Mouse (Mus musculus): ENCODE results near the gene Dkkl1.

The Dkkl1 gene

DNA sequence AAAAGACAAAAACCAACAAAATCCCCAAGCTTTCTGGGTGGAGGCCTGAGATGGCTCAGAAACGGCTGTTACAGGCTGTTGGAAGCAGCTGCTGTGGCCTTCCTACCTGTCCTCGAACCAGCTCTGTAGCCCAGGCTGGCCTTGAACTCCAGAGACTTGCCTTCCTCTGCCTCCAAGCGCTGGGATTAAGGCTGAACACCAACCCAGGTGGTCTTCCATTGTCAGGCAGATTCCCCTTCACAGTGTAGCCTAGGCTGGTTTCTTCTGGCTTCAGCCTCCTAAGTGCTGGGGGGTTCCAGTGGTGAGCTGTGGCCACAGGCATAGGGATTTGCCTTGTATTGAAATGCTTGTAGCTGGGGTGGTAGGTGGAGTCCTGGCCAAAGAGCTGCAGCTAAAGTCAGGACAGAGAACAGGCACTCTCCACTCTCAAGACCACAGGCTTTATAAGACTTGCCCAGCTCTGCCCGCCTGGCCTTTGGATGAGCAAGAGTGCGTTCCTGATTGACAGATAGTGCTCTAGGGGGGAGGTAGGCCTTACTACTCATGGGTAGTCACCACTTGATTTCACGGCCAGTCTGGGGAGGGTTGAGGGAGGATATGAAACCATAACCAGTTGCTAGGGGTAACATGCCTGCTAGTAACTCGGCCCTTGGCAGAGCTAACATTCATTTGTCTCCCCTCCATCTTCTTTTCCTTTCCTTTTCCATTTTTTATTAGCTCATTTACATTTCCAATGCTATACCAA is 17.7 kb upstream of the Dkkl1 start:
- DNase-seq (ENCODE audit: low spot score in 2 of 2) = no peak

DNA sequence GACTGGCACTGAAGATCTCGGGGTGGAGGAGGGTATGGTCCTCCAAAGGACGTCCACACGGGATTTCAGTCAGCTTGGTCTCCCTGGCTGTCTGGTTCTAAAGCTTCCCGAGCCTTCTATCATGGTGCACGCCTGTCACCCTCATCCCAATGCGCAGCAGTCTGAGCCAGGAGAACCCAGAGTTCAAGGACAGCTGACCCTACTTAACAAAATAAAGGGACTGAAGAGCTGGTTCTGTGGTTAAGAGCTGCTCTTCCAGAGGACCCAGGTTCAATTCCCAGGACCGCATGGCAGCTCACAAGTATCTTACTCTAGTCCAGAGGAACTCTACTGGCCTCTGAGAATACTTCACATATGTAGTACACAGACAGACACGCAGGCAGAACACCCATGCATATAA is 17.1 kb upstream of the Dkkl1 start:
- no peak for DNase-seq (ENCODE audit: low spot score in 2 of 2)

DNA sequence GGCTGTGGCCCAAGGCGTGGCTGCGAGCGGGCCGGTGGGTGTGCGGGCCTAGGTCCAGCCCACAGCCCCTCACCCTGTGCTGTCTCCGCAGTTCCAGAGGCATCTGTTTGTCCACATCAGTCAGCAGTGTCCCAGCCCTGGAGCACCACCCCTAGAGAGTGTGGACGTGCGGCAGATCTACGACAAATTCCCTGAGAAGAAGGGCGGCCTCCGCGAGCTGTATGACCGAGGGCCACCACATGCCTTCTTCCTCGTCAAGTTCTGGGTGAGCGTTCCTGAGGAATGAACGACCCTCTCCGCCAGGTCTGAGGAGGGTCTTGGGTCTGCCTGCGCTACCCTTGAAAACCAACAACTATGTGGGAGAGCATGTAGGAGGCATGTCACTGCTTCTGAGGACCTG is 16.6 kb upstream of the Dkkl1 start:
- no peak for DNase-seq (ENCODE audit: low spot score in 2 of 2)

DNA sequence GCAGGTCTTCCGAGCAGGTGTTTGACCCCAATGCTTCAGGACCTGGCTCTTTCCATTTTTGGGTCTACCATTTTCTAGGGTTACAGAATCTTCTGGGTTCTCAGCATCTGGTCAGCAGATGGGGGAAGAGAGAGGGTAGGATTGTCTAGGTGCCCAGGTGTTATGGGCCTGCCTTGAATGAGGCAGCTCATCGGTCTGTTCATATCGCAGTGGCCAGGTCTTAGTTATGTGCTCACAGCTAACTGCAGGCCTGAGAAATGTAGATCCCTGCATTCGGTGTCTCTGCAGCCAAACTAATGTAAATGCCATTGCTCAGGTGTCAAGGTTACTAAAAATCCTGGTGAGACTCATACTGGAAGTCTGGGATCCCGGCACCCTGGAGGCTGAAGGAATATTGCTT is 14.5 kb upstream of the Dkkl1 start:
- DNase-seq (ENCODE audit: low spot score in 2 of 2) = no peak

DNA sequence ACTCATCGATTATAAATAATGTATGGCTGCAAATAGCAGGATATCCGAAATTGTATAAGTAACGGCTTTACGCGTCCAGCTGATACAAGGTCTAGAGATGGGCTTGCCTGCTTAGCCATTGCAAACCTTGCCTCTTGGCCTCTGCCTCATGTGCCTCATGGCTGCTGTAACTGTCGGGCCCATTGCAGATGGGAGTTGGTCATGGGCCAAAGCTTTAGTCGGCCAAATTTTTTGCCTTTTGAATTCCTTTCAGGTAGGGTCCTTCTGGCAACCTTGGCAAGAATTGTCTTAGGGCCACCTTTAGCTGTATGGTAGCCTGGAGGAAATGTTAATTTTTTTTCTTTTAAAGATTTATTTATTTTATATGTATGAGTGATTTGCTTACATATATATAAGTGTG is 12.9 kb upstream of the Dkkl1 start:
- no peak for DNase-seq (ENCODE audit: low spot score in 2 of 2)

DNA sequence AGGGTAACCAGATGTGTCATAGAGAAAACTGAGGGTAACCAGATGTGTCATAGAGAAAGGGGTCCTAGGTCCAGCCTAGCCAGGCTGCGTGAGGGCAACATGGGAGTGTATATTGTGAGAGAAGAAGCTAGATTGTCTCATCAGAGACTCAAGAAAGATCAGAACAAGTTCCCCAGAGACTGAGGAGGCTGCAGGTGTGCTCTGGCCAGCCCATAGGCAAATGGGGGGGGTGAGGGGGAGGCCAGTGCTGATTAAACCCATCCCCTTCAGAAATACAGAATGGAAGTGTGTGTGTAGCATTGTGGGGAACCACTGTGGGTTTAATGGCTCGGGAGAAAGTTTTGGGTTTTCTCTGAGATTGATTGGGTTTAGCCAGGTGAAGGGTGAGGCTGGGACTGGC is 9.7 kb upstream of the Dkkl1 start:
- no peak for DNase-seq (ENCODE audit: low spot score in 2 of 2)

DNA sequence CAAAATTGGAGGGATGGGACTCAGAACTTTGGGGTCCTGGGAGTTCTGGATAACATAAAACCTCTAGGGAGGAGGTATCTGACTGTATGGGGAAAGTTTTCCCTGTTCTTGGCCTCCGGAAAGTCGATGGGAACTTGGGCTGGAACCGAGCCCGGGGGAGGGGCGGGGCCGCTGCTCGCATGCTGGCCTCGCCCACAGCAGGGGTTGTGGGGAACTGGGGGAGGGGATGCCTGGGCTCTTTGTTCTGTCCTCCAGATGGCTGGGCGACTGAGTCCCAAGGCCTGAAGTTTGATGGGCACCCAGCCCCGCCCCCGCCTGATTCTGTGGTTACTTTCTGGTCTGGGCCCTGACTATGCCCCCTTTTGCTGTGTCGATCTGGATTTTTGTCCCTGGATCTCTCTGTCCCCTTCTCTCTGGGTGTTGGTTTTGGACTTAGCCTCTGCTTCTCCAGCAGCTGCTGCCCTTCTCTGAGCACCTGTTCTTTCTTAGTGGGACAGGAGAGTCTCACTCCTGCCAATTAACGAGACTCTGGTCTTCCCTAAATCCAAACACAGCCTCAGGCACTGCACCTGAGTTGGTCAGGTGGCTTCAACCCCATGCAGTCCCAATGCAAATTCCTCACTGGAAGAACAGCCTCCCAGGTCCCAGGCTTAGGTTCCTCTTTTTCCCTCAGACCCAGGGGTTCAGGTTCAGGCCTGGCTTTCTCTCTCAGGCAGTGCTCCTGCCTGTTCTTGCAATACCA is 4.7 kb upstream of the Dkkl1 start:
- DNase-seq (ENCODE audit: low spot score in 2 of 2) = peak; percentile 70 to 73

DNA sequence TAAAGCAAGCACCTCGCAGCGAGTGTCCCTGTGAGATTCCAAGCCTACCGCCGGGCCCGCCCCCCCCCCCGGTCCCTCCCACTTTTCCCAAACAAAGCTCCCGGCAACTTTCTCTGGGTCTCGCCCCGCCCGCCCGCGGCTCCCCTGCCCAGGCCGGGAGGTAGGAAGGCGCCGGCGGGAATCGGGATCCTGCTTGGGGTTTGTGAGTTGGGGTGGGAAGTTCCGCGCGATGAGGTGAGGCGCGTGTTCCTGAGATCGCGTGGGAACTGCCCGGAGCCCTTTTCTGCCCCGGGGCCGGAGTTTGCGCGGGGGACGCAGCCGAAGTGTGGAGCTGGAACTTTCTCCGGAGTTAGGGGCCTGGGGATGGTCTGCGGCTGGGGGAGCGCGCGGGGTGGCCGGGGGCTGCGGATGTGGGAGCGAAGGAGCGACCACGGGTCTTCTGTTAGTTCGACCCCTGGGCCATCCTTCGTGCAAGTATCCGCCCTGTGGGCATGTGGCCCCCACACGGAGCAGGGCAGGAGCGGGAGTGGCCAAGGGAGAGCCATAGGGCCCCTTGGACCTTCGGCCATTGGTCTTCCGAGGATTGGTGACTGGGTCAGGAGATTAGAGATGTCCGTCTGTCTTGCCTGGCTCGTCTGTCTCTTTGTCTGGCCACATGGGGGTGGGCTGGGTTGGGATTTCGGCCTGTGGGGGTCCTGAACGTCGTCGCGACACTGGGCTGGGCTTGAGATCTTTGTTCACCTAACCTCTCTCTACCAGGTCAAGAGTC is 3.9 kb upstream of the Dkkl1 start, which contains the start of gene Tead2:
Gene Tead2 (plus strand): TSS at position 81 of the 769 bp plus-strand sequence.
- DNase-seq (ENCODE audit: low spot score in 2 of 2) = no peak

DNA sequence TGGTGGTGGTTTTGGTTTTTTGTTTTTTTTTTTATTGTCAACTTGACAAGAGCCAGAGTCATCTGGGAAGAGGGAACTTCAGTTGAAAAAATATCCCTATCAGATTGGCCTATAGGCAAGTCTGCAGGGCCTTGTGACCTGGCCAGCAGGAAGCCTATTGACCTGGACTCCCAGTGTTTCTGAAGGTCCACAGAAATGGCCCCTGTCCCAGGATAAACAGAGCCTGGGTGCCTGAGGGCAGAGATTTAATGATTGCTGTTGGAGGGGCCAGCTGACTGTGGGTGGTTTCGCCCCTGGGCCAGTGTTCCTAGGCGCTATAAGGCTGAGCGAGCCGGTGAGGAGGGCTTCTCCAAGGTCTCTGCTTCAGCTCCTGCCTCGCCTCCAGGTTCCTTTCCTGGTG is 1.8 kb upstream of the Dkkl1 start:
- DNase-seq (ENCODE audit: low spot score in 2 of 2) = no peak

DNA sequence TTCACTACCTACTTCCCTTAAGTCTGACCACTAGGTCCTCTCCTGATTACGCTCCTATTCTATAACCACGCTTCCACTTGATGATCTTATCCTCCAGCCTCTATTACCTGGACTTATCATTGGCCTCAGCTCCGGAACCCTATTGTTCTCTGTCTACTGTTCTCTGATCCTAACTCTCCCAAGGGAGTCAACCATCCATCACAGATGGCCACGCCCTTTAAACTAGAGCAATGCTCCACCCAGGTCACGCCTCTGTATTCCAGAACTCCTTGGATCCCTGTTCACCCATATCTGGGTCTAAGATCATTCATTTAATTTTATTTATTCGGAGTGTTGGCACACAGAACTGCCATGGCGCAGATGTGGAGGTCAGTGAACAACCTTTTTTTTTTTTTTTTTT is 409 bp upstream of the Dkkl1 start:
- DNase-seq (ENCODE audit: low spot score in 2 of 2) = no peak

DNA sequence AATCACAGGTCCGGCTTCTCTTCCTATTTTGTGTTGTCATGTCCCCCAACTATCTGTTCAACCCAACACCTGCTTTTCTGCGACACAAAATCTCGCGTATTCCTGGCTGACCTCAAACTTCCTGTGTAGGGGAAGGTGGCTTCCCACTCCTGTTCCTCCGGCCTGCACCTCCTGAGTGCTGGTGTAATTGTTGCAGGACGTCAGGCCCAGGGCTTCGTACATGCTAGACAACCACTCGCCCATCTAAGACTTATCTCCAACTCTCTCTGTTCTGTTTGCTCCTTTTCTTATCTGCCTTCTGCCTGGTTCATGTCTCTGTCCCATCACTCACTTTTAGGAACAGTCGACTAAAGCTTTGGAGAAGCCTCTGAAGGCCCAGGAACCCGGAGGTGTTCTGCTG is 877 bp downstream of the Dkkl1 start:
- DNase-seq (ENCODE audit: low spot score in 2 of 2) = no peak

DNA sequence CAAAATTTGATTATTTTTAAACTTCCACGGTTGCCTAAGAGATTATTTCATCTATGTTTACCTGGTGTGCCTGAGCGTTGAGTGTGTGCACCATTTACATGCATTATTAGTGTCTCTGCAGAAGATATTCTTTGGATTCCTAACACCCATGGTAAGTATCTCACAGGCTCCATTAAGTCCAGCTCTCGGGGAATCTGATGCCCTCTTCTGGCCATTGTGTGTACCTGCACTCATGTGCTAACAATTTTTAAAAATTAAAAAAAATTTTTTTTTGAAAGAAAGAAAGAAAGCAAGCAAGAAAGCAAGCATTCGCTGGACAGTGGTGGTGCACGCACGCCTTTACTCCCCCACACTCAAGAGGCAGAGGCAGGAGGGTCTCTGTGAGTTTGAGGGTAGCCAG is 3.7 kb downstream of the Dkkl1 start:
- DNase-seq (ENCODE audit: low spot score in 2 of 2) = no peak

DNA sequence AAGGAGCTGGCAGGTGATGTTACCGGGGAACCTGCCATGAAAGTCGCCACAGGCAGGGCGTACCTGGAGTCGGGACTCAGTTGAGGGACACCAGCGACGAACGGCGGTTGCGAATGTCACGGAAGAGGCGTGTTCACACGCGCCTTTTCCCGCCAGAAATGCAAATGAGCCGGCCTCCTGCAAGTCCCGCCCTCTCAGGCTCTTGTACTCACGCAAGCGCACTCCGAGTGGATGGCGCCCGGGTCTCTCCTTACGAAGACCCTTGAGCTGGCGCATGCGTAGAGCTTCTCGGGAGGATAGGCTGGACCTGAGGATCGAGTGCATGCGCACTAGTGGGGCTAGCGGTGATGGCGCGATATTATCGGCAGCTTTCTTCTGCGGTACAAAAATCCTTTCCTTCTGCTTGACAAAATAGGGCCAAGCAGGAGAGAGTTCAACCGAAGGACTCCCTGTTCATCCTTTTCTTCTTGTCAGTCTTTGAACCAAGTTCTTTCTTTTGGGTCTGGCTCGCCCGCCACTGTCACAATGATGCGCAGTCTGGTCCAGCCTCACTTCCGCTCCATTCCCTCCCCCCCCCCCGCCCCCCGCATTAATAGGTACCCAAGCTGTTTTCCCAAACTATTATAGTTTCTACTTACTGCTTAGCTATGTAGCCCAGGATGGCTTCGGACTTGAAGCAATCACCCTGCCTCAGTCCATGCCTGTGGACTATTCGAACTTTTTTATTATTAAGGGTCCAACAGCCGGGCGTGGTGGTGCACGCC is 7.4 kb downstream of the Dkkl1 start, which contains the start of gene Ccdc155:
Gene Ccdc155 (minus strand): TSS at position 513 of the 764 bp plus-strand sequence.
- peak; percentile 97 to 98 for DNase-seq (ENCODE audit: low spot score in 2 of 2)

DNA sequence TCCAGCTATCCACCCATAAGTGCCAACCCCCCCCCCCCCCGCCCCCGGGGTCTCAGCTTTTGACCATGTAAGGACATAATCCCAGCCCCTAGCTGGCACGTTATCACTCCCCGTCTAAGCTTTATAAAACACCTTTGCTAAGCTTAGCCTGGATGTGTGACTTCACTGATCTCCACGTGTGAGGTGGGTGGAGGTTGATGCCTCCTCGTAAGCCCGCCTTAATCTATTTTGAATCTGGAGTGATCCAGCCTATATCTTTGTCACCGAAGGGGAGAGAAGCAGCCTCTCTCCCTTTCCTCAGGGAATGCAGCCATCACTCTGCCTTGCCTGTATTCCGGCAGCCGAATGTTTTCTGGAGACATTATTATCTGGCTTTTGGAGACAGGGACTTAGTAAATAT is 9.3 kb downstream of the Dkkl1 start:
- DNase-seq (ENCODE audit: low spot score in 2 of 2) = no peak

DNA sequence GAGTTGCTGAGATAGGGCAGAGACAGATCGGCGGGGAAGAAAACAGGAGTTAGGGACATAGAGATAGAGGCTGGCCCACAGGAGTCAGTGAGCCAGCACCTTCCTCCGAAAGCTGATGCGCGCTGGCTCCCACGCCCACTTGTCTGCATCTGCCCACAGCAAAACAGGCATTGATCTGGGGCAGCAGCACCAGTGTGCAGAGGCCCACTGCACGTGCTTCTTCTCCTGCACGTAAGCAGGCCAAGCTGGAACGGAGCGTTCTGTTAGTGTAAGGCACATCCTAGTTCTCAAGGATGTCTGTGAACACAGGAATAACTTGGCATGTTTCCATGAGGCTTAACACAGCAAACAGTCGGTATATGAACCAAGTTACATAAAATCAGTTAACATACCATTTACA is 13.0 kb downstream of the Dkkl1 start:
- DNase-seq (ENCODE audit: low spot score in 2 of 2) = no peak

DNA sequence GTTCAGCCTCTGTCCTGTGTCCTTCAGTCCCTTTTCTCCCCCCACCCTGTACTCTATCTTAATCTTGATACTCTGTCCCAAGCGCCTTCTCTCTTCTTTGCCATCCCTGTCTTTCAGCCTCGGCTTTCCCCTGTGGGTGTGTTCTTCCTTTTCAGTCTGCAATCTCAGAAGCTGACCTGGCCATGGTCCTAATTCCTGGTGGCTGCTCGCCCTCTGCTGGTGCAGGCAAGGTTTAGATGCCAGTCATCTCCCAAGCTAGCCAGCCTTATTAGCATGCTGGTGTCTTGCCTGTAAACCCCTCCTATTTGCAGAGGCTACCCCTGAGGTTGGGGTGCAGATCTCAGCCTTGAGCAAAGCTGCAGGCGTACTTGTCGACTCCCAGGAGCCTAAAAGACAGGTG is 13.5 kb downstream of the Dkkl1 start:
- DNase-seq (ENCODE audit: low spot score in 2 of 2) = peak; percentile 76 to 82

DNA sequence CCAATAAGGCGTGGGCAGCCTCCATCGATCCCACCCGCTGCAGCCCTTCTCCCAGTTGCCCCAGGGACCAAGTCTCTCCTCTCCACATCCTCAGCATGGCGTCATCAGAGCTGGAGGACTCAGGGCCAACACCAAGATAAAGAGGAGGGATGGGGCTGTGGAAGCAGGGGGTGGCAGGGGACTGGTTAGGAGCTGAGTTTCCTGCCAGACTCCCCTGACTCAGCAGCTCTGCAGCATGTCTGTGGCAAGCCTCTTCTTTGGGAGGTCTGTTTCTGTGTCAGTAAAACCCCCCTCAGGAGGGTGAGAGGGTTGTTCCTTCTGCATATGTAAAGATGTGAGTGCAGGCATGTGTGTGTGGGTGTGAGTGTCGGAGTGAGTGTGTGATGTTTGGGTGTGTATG is 15.0 kb downstream of the Dkkl1 start:
- no peak for DNase-seq (ENCODE audit: low spot score in 2 of 2)

DNA sequence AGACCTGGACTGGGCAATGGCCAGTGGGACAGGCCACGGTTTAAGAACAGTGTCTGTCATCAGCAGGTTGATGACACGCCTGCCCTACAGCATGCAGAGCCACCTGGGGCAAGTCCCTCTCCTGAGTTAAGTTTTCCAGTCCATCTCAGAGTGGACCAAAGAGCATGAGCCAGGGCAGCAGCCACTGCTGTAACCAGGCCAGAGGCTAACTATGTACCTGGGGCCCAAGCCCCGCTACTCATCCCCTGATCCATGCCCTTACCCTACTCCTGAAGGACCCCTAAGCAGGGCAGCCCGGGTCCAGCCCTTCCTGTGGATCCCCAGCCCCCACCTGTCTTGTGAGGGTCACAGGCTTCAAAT is 15.8 kb downstream of the Dkkl1 start:
- no peak for DNase-seq (ENCODE audit: low spot score in 2 of 2)

DNA sequence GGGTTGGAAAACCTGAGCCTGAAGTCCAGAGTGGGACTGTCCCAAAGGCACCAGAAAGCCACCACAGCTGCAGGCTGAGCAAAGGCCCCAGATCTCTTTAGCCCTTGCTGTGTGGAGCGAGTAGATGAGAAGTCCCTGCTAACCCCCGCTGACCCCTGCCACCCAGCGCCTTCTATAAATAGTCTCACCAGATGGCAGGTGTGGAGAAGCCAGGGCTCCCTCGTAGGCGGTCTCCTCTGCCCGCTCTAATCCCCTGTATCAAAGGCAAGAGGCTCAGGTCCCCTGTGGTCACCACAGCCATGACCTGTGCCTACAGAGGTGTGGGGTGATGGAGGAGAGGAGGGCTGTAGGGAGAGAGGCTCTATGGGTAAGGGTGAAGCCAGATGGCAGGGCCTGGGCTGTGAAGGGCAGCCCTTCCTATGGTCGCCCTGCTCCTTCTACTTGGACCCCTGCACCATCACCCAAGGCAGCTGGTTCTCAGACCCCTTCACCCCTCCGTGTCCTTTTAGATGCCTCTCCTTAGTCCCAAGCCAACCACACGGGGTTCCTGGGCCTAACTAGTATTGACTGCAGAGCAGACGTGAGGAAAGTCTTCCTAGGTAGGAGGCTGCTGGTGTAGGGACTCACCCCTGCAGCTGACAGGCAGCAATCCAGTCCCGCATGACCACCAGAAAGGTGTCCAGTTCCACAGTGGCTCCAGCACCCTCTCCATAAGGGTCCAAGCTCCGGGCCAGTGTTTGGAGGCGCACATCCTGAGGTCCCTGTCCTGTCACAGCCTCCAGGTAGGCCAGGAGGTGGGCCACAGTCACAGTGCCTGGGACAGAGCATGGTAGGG is 16.4 kb downstream of the Dkkl1 start:
- DNase-seq (ENCODE audit: low spot score in 2 of 2) = no peak

DNA sequence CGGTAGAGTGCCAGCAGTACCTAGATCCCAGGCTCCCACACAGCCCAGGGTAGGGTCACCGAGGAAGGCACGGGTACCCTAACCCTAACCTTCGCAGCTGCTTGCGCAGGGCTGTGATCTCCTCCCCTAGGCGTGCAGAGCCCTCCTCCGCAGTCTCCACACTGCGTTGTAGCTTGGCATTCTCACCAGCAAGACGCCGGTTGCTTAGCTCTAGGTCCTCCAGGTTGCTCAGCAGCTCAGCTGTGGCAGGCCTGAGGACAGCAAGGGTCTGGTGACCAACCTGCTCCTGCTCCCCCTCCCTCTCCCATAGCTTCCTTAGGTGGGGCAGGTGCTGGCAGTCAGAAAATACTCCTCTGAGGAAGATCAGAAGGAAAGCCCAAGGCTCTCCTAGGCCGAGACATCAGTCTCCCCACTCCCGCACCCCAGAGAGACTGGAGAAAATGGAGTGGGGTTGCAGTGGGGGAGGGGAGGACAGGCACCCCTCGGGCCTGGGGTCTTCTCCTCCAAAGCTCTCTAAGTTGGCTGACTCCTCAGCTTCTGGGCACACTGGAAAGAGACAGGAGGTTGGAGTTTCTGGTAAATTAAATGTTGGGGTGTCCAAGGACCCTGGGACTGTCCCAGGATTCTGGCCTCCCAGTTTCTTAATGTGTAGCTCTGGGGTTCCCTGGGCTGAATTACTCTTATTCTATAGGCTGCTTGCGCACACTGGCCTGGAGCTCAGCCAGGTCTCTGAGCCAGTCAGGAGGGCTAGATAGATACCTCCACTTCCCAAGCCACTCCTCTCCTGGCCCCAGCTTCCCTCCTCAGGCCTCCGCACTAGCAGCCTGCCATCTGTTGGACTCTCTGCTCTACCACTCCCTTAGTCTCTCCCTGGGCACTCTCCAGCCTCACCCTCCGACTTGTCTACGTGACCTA is 17.8 kb downstream of the Dkkl1 start:
- DNase-seq (ENCODE audit: low spot score in 2 of 2) = no peak

Measured in right cerebral cortex, postnatal 10 days (tissue).